Mouse (Mus musculus): Measurements from ENCODE around the gene Myo18b.

The Myo18b gene

DNA sequence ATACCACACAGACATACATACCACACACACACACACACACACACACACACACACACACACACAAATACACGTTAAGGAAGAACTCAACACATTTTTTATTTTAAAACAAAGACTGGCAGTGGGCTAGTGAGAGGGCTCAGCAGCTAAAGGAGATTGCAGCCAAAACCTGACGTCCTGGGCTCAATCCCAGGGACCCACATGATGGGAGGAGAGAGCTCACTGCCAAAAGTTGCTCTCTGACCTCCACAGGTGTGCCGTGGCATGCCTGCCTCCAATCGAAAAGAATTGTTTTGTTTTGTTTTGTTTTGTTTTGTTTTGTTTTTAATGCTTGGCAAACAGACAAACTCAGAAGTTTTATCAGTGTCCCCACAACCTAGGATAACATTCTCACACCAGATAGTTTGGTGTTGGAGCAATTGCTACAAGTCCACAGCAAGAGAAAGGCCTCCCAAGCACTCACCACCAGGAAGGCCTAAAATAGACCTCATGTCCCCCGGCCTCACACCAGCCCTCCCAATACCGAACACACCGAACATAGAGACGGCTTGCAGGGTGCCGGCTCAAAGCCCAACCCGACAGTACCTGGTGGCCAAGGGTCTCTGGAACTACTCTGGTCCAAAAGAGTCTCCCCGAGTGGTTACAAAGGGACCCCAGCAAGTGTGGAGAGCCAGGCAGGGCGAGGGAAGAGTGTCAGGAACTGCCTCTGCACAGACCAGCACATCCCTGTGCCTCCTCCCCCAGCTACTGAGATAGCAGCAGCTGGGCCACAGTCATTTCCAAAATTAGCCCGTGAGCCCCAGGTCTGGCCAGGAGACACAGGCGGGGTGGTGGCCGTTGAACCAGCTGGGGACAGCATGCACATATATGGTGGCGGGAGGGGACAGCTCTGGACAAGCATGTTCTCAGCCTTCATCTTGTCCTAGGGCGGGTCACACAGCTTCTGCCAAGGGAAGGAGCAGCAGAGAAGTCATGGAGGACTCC lies at the start of gene Myo18b:
Gene Myo18b (minus strand): TSS at position 689 of the 981 bp plus-strand sequence.
- DNase-seq (ENCODE audit: low spot score in 2 of 2), result no peak

DNA sequence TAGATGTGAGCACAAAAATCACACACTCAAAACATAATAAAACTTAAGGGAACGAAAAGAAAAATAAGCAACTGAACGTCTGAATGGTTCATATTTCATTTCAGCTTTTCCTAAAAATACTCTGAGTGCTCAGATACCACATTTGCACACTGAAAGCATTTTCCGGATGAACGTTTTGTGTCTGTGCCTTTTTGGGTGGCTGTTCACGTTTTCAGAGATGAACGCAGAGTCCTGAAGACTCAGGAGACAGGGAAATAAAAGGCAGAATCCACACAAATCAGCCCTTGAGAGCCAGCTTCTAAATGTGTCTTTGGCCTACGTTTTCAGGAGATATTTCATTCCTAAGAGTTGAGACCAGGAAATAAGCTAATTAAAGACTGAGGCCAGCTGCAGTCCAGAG lies 49.8 kb upstream of the Myo18b start:
- DNase-seq (ENCODE audit: low spot score in 2 of 2), result no peak

DNA sequence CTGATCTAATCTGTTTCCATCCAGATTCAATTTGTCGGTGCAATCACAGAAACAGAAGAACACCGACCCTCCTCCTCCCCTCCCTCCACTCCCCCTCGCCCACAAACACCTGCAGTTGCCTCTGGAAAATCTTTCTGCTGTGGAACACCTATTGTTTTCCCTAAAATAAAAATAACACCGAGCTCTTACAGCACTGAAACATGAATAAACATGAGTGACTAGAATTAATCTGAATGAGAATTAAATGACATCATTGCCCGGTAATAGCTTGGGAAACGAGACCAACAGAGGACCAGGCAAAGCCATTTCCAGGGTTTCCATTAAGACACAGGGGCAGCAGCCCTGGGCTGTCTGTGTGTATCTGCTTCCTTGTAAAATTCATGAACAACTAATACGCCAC lies 46.1 kb upstream of the Myo18b start:
- DNase-seq (ENCODE audit: low spot score in 2 of 2), result no peak

DNA sequence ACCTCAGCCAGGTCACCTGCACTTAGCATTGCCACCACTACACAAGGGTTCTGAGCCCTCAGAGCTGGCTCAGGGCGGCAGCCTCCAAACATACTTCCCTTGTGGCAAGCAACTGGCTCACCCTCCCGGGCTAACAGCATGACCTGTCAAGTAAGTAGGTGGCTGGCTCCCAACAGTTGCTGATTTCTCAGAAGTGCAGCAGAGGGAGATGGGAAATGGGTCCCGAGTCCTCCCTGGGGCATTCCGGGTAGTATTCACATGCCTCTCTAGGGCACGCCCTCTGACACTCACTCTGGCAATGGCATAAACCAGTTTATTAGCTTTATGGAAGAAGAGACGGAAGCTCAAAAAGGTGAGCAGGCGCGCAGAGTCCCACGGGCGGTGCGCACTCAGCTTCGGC lies 44.8 kb upstream of the Myo18b start:
- DNase-seq (ENCODE audit: low spot score in 2 of 2), result no peak

GRCm38 (mm10) chr5:112936632-112937031 lies 40.5 kb upstream of the Myo18b start:
- DNase-seq (ENCODE audit: low spot score in 2 of 2), result no peak

DNA sequence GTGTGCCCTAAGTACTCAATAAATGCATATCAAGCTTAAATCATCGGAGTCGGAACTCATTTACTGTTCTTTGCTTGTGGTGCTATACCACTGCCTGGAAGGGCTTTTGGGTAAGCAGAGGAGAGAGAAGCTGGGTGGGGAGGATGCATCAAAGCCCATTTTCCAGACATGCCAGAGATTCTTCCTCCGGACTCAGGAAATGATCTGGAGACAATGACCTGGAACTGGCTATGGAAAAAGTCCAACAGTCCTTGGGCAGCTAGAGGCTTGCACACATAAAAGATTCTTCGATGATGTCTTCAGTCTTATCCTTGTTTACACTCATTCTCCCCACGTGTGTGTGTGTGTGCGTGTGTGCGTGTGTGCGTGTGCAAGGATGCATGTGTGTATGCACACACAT lies 39.3 kb upstream of the Myo18b start:
- DNase-seq (ENCODE audit: low spot score in 2 of 2), result no peak

DNA sequence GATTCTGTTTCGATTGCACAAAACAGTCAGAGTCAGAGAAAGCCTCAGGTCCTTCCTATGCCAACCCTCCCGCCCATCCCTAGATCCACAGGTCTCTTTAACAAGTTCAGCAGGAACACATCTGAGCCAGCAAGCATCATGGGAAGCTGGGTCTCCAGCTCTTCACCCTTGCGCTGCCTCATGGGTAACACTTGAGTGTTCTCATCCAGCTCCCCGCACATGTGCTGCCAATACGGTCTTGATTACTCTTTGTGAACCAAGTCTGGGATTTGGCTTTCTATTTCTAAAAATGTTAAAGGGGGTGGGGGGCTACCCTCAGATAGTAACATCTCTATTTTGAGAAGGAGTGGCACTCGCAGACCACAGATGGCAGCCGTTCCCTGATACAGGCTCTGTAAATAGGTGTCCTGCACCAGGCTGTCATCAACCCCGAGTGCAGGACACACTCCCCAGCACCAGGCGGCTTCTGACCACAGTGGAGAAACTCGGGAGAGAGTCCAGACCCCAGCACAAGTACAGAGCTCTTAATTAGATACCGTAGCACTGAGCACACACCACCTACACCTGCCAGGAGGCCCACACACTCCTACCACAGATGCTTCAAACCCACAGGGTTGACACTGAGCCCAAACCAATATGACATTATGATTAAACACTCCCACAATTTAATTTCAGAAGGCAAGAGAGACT lies 36.9 kb upstream of the Myo18b start:
- no peak for DNase-seq (ENCODE audit: low spot score in 2 of 2)

- no peak for DNase-seq (ENCODE audit: low spot score in 2 of 2)
Observed at GRCm38 (mm10) chr5:112931901-112932300, 35.7 kb upstream of the Myo18b start.

DNA sequence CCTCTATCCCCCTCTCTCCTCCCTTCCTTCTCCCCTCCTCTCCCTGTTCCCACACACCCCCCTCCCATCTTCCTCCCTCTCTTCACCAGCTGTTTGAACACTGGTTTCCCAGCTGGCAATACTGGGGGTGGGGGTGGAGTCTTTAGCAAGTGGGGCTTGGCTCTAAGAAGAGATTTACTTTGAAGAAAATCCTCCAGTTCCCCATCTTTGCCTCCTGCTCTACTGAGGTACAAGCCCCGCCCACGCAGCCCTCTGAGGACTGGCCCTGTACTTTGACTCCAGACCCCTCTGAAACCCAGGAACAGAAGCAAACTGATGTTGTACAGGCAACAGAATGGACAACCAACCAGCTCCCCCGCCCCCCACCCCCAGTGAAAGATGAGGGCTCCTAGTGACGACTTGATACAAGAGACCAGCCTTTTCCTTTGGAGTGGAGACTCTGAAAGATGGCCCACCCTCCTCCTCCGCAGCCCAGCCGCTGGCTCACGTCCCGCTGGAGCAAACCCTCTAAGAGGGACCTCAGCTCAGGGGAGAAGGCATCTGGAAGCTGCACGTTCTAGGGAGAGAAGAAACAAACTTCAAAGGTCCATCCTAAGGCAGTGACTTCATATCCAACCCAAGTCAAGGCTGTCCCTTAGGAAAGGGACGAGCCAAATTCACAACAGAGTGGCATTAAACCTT lies 32.2 kb upstream of the Myo18b start:
- no peak for DNase-seq (ENCODE audit: low spot score in 2 of 2)

- DNase-seq (ENCODE audit: low spot score in 2 of 2), result no peak
Observed at GRCm38 (mm10) chr5:112925422-112925821, 29.3 kb upstream of the Myo18b start.

- DNase-seq (ENCODE audit: low spot score in 2 of 2), result no peak
Observed at GRCm38 (mm10) chr5:112924806-112925205, 28.6 kb upstream of the Myo18b start.

GRCm38 (mm10) chr5:112923841-112924240 lies 27.7 kb upstream of the Myo18b start:
- DNase-seq (ENCODE audit: low spot score in 2 of 2), result no peak

DNA sequence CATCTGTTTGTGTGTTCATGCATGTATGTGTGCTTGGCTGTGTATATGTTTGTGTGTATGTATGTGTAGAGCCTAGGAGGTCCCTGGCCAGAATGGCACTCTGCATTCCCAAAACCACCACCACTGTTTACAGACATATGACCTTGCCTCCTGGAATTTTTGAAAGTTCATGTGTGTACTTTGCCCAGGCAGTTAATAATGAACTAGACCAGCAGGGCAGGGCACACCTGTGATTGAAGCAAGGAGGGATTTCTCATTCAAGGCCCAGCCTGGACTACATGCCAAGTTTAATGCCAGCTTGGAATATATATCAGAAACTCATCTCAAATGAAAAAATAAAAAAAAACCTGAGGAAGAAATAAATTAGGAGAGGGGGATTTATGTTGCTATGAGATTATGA lies 25.8 kb upstream of the Myo18b start:
- DNase-seq (ENCODE audit: low spot score in 2 of 2), result no peak

GRCm38 (mm10) chr5:112910381-112910780 lies 14.2 kb upstream of the Myo18b start:
- DNase-seq (ENCODE audit: low spot score in 2 of 2), result no peak

- DNase-seq (ENCODE audit: low spot score in 2 of 2), result no peak
Observed at GRCm38 (mm10) chr5:112908169-112908614, 12.0 kb upstream of the Myo18b start.

GRCm38 (mm10) chr5:112907504-112907903 lies 11.3 kb upstream of the Myo18b start:
- DNase-seq (ENCODE audit: low spot score in 2 of 2), result no peak

GRCm38 (mm10) chr5:112893462-112894060 lies 2.6 kb downstream of the Myo18b start:
- DNase-seq (ENCODE audit: low spot score in 2 of 2), result no peak

- DNase-seq (ENCODE audit: low spot score in 2 of 2), result no peak
Observed at GRCm38 (mm10) chr5:112892411-112892810, 3.8 kb downstream of the Myo18b start.

DNA sequence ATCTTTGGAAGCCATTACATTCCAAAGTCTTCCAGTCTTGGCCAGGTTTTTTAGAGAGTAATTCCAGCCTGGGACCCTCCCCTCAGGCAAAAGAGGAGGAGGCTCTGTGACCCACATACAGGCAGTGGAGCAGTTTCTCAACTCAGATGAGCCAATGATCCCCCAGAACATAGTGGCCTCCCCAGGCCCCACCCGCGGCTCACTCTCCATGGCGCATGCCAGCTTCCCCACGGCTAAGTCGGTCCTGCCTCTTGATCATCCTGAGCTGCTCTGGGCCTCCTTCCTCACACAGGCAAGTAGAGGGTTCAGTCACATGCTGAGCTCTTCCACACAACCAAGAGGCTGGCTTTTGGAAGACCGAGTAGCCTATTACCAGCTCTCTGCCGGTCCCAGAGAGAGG lies 7.5 kb downstream of the Myo18b start:
- DNase-seq (ENCODE audit: low spot score in 2 of 2), result no peak

DNA sequence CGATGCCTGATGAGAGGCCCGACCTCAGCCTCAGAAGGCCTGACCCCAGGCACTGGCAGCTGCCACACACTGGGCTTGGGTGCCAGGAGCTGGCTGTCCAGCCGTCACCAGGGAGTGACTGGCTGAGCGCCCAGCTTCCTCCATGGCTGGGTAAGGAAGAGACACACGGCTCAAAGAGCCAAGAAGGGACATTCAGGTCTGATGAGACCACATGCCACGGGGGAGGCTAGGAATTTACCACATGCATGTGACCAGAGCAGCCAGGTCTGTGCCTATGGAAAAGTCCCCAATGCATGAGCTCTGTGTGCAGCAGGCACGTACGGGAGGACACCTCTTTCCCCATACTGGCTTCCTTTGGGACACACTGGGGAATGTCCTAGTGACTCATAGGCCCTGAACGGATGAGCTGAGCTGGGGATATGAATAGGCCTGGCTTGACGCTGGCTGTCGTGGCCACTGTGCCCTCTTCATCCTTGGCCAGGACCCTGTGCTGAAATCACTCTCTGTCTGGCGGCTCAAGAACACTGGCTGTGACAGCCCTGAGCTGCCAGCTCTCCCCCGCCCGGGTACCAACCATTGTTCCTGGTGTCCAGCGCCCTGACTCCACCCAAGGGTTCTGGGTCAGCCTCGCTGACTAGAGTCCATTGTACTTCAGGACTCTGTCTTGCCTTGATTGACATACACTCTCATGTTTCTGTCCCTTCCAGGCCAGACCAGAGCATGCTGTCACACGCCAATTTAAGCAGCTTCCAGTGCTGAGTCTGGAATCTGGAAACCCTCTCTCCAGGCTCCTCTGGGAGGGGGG lies 9.3 kb downstream of the Myo18b start:
- DNase-seq (ENCODE audit: low spot score in 2 of 2), result no peak

Data from frontal cortex, postnatal 10 days (tissue).